15 mouse cellular contexts compared by ENCODE assay signal in genomic region chr13:113569526-113569925, GRCm38 (mm10).
"Had no signal": no experiment of that assay in that cellular context is flagged by ENCODE, and none has a peak within 500 bp of the region (broad histone marks: within the 10 kb centered on the region; RNA-seq: fewer than 3 reads in every experiment).

No protein-coding gene starts in this region.

- DNase-seq: kidney, adult 9 months; kidney, postnatal 36 days; layer of hippocampus, adult 9-11 months; layer of hippocampus, postnatal 36 days; lung, embryonic 14.5 days; lung, postnatal 14 days; thymus, postnatal 4 days had no signal

- H3K9ac ChIP-seq: liver, embryonic 15.5 days; lung, embryonic 14.5 days; midbrain, embryonic 12.5 days had no signal

- H3K36me3 ChIP-seq: liver, embryonic 15.5 days; midbrain, embryonic 12.5 days had no signal

- H3K27me3 ChIP-seq: liver, embryonic 15.5 days; midbrain, embryonic 12.5 days had no signal

- H3K4me3 ChIP-seq: liver, embryonic 15.5 days; megakaryocyte, embryonic 14.5 days; midbrain, embryonic 12.5 days had no signal

- H3K4me1 ChIP-seq: liver, embryonic 15.5 days; megakaryocyte, embryonic 14.5 days; midbrain, embryonic 12.5 days had no signal

- ATAC-seq: midbrain, embryonic 16.5 days had no signal

- H3K9me3 ChIP-seq: liver, embryonic 15.5 days; midbrain, embryonic 12.5 days had no signal

- H3K27ac ChIP-seq: kidney, postnatal 0 days; liver, embryonic 15.5 days; macrophage; midbrain, embryonic 12.5 days; stomach, postnatal 0 days had no signal

- H3K4me2 ChIP-seq: liver, embryonic 11.5 days; liver, embryonic 15.5 days; lung, embryonic 14.5 days; midbrain, embryonic 12.5 days had no signal
